Mouse (Mus musculus) ES-Bruce4 (cell line): Measurements from ENCODE around the gene Anxa8.

ENCODE experiments used
- CTCF ChIP-seq: IDR thresholded peaks from one replicate; pipeline ENCODE4 v1.8.1; 2011; ENCODE audit warnings: low read depth, low read length
- EP300 ChIP-seq: IDR thresholded peaks from 2 replicates; pipeline ENCODE4 v1.6.1; 2011; ENCODE audit warnings: low read depth, low read length; ENCODE audit not compliant: insufficient read depth
- POLR2A ChIP-seq: IDR thresholded peaks from one replicate; pipeline ENCODE4 v1.8.1; 2011; ENCODE audit warnings: low read length; ENCODE audit not compliant: insufficient read depth

DNA sequence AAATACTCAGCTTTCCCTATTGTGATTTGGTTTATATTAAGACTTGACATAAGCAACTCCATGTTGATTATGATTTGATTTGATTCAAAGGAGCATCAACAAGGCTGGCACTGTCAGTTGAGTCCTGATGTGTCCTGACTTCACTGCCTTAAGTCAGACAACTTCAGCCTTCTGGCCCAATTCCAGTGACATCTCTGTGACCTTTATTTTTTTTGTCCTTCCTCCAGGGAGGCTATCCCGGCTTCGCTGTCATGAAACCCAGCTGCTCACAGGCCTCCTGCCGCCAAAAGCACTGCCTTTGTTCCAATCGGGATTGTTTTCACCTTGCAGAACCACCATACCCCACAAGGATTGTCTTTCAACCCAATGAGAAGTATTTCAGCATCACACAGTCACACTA, 10.4 kb upstream of the Anxa8 start:
- TF ChIP-seq CTCF (no peak), EP300 (no peak), POLR2A (no peak)
